Mouse (Mus musculus): Measurements from ENCODE around the gene Slc35d2. TPM values are rescaled to one million over a fixed set of nuclear protein-coding genes. Genes with fewer than 3 reads are reported as not detected.
A peak's percentile ranks its signal among the peaks of the same experiment; 100 is the strongest.

Slc35d2 gene
- polyA plus RNA-seq, 1 experiment from 2014 or later = 1.8 TPM

- H3K27ac ChIP-seq (replicated peaks; ENCODE audit: low read depth, low read length) = no peak overlapping the region
- no peak overlapping the region for H3K4me2 ChIP-seq (ENCODE audit: low read length)
- H3K27me3 ChIP-seq (ENCODE audit: control insufficient read depth, insufficient read depth, low read length) = no peaks in the 10 kb centered on the region
- no peaks in the 10 kb centered on the region for H3K36me3 ChIP-seq (ENCODE audit: control insufficient read depth, insufficient read depth, low read length)
- 94% methylated on average over 3 of the region's 3 CpGs for WGBS
- H3K4me3 ChIP-seq (replicated peaks; ENCODE audit: low read depth, low read length) = no peak overlapping the region
- no peak overlapping the region for H3K9ac ChIP-seq (replicated peaks; ENCODE audit: low read length)
- 0 out of 2 replicates have a peak, but pooled peaks cover 2% of the 10 kb centered on the region for H3K4me1 ChIP-seq (ENCODE audit: control insufficient read depth, insufficient read depth, low read length)
- no peak for DNase-seq
- ATAC-seq (ENCODE audit: low FRiP score, low TSS enrichment) = no peak
- H3K9me3 ChIP-seq (ENCODE audit: control insufficient read depth, low read length) = no peaks in the 10 kb centered on the region
These were observed 23.5 kb downstream of the Slc35d2 start for GRCm38 (mm10) chr13:64105690-64106089.

- no peaks in the 10 kb centered on the region for H3K27me3 ChIP-seq (ENCODE audit: control insufficient read depth, insufficient read depth, low read length)
- H3K4me3 ChIP-seq (replicated peaks; ENCODE audit: low read depth, low read length) = no peak overlapping the region
- no peak for ATAC-seq (ENCODE audit: low FRiP score, low TSS enrichment)
- no peak overlapping the region for H3K9ac ChIP-seq (replicated peaks; ENCODE audit: low read length)
- no peaks in the 10 kb centered on the region for H3K36me3 ChIP-seq (ENCODE audit: control insufficient read depth, insufficient read depth, low read length)
- no peaks in the 10 kb centered on the region for H3K4me1 ChIP-seq (ENCODE audit: control insufficient read depth, insufficient read depth, low read length)
- H3K4me2 ChIP-seq (ENCODE audit: low read length) = no peak overlapping the region
- no peak overlapping the region for H3K27ac ChIP-seq (replicated peaks; ENCODE audit: low read depth, low read length)
- WGBS = 62% methylated on average over 3 of the region's 3 CpGs
- no peaks in the 10 kb centered on the region for H3K9me3 ChIP-seq (ENCODE audit: control insufficient read depth, low read length)
- DNase-seq = peak; percentile 81
These were observed 29.0 kb downstream of the Slc35d2 start for GRCm38 (mm10) chr13:64100186-64100585.

- no peak overlapping the region for H3K27ac ChIP-seq (replicated peaks; ENCODE audit: low read depth, low read length)
- no peak overlapping the region for H3K4me2 ChIP-seq (ENCODE audit: low read length)
- H3K4me3 ChIP-seq (replicated peaks; ENCODE audit: low read depth, low read length) = no peak overlapping the region
- no peaks in the 10 kb centered on the region for H3K4me1 ChIP-seq (ENCODE audit: control insufficient read depth, insufficient read depth, low read length)
- H3K9me3 ChIP-seq (ENCODE audit: control insufficient read depth, low read length) = no peaks in the 10 kb centered on the region
- H3K27me3 ChIP-seq (ENCODE audit: control insufficient read depth, insufficient read depth, low read length) = no peaks in the 10 kb centered on the region
- WGBS = 78% methylated on average over 9 of the region's 9 CpGs
- ATAC-seq (ENCODE audit: low FRiP score, low TSS enrichment) (no peak), DNase-seq (peak; percentile 29)
- no peaks in the 10 kb centered on the region for H3K36me3 ChIP-seq (ENCODE audit: control insufficient read depth, insufficient read depth, low read length)
- no peak overlapping the region for H3K9ac ChIP-seq (replicated peaks; ENCODE audit: low read length)
These were observed 30.2 kb downstream of the Slc35d2 start for GRCm38 (mm10) chr13:64098992-64099391.

DNA sequence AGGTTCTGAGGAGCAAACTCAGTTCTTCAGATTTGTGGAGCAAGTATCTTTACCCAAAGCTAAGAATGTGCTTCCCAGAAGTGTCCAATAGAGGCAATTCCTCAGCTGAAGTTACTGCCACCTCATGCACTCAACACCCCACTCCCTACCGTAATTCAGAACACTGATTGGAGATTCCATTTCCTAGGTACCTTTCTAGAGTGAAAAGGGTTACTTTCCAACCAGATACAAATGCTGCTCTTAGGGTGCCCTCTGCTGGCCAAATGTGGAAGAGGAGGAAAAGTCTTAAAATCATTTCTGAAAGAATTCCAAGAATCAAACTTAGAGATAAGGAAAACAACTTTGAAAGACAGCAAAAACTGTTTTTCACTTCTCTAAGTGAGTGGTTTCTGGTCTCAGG is 35.8 kb downstream of the Slc35d2 start:
- DNase-seq = peak; percentile 90
- no peak for ATAC-seq (ENCODE audit: low FRiP score, low TSS enrichment)
- no peak overlapping the region for H3K4me3 ChIP-seq (replicated peaks; ENCODE audit: low read depth, low read length)
- H3K27me3 ChIP-seq (ENCODE audit: control insufficient read depth, insufficient read depth, low read length) = no peaks in the 10 kb centered on the region; the same call in 1 of the 2 replicates
- no peak overlapping the region for H3K9ac ChIP-seq (replicated peaks; ENCODE audit: low read length)
- no peaks in the 10 kb centered on the region for H3K36me3 ChIP-seq (ENCODE audit: control insufficient read depth, insufficient read depth, low read length)
- no peaks in the 10 kb centered on the region for H3K4me1 ChIP-seq (ENCODE audit: control insufficient read depth, insufficient read depth, low read length)
- H3K9me3 ChIP-seq (ENCODE audit: control insufficient read depth, low read length) = no peaks in the 10 kb centered on the region
- no peak overlapping the region for H3K4me2 ChIP-seq (ENCODE audit: low read length)
- 4% methylated on average over 1 of the region's 1 CpGs for WGBS
- H3K27ac ChIP-seq (replicated peaks; ENCODE audit: low read depth, low read length) = no peak overlapping the region

GRCm38 (mm10) chr13:64092752-64093151 is 36.4 kb downstream of the Slc35d2 start:
- ATAC-seq (ENCODE audit: low FRiP score, low TSS enrichment) (no peak), DNase-seq (no peak)
- Histone ChIP-seq H3K9me3 (ENCODE audit: control insufficient read depth, low read length) (no peaks in the 10 kb centered on the region), H3K36me3 (ENCODE audit: control insufficient read depth, insufficient read depth, low read length) (no peaks in the 10 kb centered on the region), H3K27me3 (ENCODE audit: control insufficient read depth, insufficient read depth, low read length) (no peaks in the 10 kb centered on the region; the same call in 1 of the 2 replicates), H3K4me1 (ENCODE audit: control insufficient read depth, insufficient read depth, low read length) (no peaks in the 10 kb centered on the region), H3K27ac (replicated peaks; ENCODE audit: low read depth, low read length) (no peak overlapping the region), H3K9ac (replicated peaks; ENCODE audit: low read length) (no peak overlapping the region), H3K4me3 (replicated peaks; ENCODE audit: low read depth, low read length) (no peak overlapping the region), H3K4me2 (ENCODE audit: low read length) (no peak overlapping the region)
- WGBS = 78% methylated on average over 6 of the region's 6 CpGs

DNA sequence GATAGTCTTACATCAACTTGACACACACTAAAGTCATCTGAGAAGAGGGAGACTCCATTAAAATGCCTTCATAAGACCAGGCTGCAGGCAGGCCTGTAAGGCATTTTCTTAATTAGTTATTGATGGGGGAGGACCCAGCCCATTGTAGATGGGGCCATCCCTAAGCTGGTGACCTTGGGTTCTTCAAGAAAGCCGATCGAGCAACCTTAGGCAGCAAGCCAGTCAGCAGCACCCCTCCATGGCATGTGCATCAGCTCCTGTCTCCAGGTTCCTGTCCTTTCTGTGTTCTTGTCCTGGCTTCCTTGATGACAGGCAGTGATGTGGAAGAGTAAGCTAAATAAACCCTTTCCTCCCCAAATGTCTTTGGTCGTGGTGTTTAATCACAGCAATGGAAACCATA is 37.0 kb downstream of the Slc35d2 start:
- Histone ChIP-seq H3K27me3 (ENCODE audit: control insufficient read depth, insufficient read depth, low read length) (no peaks in the 10 kb centered on the region; the same call in 1 of the 2 replicates), H3K9me3 (ENCODE audit: control insufficient read depth, low read length) (no peaks in the 10 kb centered on the region), H3K9ac (replicated peaks; ENCODE audit: low read length) (no peak overlapping the region), H3K27ac (replicated peaks; ENCODE audit: low read depth, low read length) (no peak overlapping the region), H3K4me2 (ENCODE audit: low read length) (no peak overlapping the region), H3K4me3 (replicated peaks; ENCODE audit: low read depth, low read length) (no peak overlapping the region), H3K4me1 (ENCODE audit: control insufficient read depth, insufficient read depth, low read length) (no peaks in the 10 kb centered on the region), H3K36me3 (ENCODE audit: control insufficient read depth, insufficient read depth, low read length) (no peaks in the 10 kb centered on the region)
- ATAC-seq (ENCODE audit: low FRiP score, low TSS enrichment) (no peak), DNase-seq (no peak)
- WGBS = 64% methylated on average over 3 of the region's 3 CpGs

DNA sequence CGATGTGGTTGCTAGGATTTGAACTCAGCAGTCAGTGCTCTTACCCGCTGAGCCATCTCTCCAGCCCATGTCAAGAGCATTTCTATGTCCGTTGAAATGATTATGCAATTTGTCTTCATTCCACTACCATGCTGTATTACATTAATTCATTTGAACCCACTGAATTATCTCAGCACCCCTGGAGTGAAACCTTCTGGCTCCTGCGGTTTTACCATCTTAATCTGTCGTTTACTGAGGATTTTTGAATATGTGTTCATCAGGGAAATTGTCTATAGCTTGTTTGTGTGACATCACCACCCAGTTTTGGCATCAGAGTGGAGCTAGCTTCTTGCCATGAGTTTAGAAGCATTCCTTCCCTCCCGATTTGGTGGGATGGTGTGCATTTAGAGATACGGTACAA is 38.2 kb downstream of the Slc35d2 start:
- H3K27ac ChIP-seq (replicated peaks; ENCODE audit: low read depth, low read length) = no peak overlapping the region
- no peaks in the 10 kb centered on the region for H3K9me3 ChIP-seq (ENCODE audit: control insufficient read depth, low read length)
- 54% methylated on average over 7 of the region's 7 CpGs for WGBS
- DNase-seq = no peak
- no peak for ATAC-seq (ENCODE audit: low FRiP score, low TSS enrichment)
- H3K4me2 ChIP-seq (ENCODE audit: low read length) = no peak overlapping the region
- no peaks in the 10 kb centered on the region; the same call in 1 of the 2 replicates for H3K27me3 ChIP-seq (ENCODE audit: control insufficient read depth, insufficient read depth, low read length)
- no peak overlapping the region for H3K4me3 ChIP-seq (replicated peaks; ENCODE audit: low read depth, low read length)
- no peaks in the 10 kb centered on the region for H3K36me3 ChIP-seq (ENCODE audit: control insufficient read depth, insufficient read depth, low read length)
- H3K4me1 ChIP-seq (ENCODE audit: control insufficient read depth, insufficient read depth, low read length) = no peaks in the 10 kb centered on the region
- H3K9ac ChIP-seq (replicated peaks; ENCODE audit: low read length) = no peak overlapping the region

- Histone ChIP-seq H3K27me3 (ENCODE audit: control insufficient read depth, insufficient read depth, low read length) (no peaks in the 10 kb centered on the region; the same call in 1 of the 2 replicates), H3K4me3 (replicated peaks; ENCODE audit: low read depth, low read length) (no peak overlapping the region), H3K4me2 (ENCODE audit: low read length) (no peak overlapping the region), H3K9me3 (ENCODE audit: control insufficient read depth, low read length) (no peaks in the 10 kb centered on the region), H3K27ac (replicated peaks; ENCODE audit: low read depth, low read length) (no peak overlapping the region), H3K36me3 (ENCODE audit: control insufficient read depth, insufficient read depth, low read length) (no peaks in the 10 kb centered on the region), H3K4me1 (ENCODE audit: control insufficient read depth, insufficient read depth, low read length) (no peaks in the 10 kb centered on the region), H3K9ac (replicated peaks; ENCODE audit: low read length) (no peak overlapping the region)
- WGBS = 88% methylated on average over 5 of the region's 5 CpGs
- DNase-seq (no peak), ATAC-seq (ENCODE audit: low FRiP score, low TSS enrichment) (no peak)
These were observed 38.9 kb downstream of the Slc35d2 start for GRCm38 (mm10) chr13:64090278-64090677.

GRCm38 (mm10) chr13:64089130-64089529 is 40.0 kb downstream of the Slc35d2 start, which contains the start of gene Hsd17b3:
Gene Hsd17b3 (minus strand): TSS chr13:64089230.
- no peaks in the 10 kb centered on the region for H3K9me3 ChIP-seq (ENCODE audit: control insufficient read depth, low read length)
- 84% methylated on average over 4 of the region's 4 CpGs for WGBS
- no peaks in the 10 kb centered on the region for H3K4me1 ChIP-seq (ENCODE audit: control insufficient read depth, insufficient read depth, low read length)
- H3K36me3 ChIP-seq (ENCODE audit: control insufficient read depth, insufficient read depth, low read length) = no peaks in the 10 kb centered on the region
- no peaks in the 10 kb centered on the region; the same call in 1 of the 2 replicates for H3K27me3 ChIP-seq (ENCODE audit: control insufficient read depth, insufficient read depth, low read length)
- no peak within 1 kb of the TSS for H3K9ac ChIP-seq (replicated peaks; ENCODE audit: low read length)
- H3K4me2 ChIP-seq (ENCODE audit: low read length) = no peak within 1 kb of the TSS
- no peak within 1 kb of the TSS for H3K4me3 ChIP-seq (replicated peaks; ENCODE audit: low read depth, low read length)
- ATAC-seq (ENCODE audit: low FRiP score, low TSS enrichment) = no peak
- H3K27ac ChIP-seq (replicated peaks; ENCODE audit: low read depth, low read length) = no peak within 1 kb of the TSS
- no peak for DNase-seq

All from midbrain, embryonic 14.5 days (tissue).